Mouse (Mus musculus) kidney, postnatal 25 days (tissue): ENCODE measurements around the gene Clhc1.
"Not testable (repeated sequence)": the region's sequence is repeated elsewhere in the genome, so short reads cannot be mapped to it uniquely, and the experiment has no call there.

Experiments used
- DNase-seq, 2 experiments: peaks; one replicate each; pipeline ENCODE4 v3.0.0; 2021; ENCODE audit warnings: mixed read lengths in 2 of 2

Gene Clhc1

DNA sequence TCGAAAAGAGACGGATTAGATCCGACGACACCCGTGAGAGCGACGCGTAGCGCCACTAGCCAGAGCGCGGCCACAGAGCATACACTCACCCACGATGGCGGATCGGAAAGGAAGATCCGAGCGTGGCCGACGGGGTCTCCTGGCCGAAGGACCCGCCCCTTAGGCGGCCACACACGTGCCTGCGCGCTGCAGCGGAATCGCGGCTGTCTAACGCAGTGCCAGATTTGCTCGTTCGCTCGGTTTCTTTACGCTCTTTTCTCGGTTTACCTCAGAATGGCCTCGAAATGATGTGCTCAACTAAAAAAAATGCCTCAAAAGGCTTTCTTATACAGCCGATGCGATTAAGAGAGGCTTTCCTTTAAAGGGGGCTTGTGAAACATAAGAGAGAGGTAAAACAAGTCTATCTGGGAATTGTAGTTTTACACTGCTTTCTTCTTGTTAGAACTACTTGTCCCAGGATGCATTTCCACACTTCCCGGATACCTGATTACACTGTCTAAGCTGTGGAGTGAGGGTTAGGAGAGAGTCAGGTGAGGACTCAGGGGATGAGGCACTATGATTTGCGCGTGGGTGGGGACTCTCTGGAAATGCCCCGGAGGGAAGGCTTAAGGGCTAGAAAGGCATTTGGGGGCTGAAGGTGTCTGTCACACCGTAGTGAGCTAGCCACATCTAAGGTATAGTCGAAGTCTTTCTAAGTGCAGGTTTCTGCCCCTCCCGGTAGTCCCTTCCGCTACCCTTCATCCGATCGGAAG, at the start of gene Clhc1, which contains the start of gene Rps27a:
Clhc1 (plus strand) TSS at position 199 of the 752 bp plus-strand sequence.
Rps27a (minus strand) TSS at position 358 of the 752 bp plus-strand sequence.
- peak; percentile 95 for DNase-seq

DNA sequence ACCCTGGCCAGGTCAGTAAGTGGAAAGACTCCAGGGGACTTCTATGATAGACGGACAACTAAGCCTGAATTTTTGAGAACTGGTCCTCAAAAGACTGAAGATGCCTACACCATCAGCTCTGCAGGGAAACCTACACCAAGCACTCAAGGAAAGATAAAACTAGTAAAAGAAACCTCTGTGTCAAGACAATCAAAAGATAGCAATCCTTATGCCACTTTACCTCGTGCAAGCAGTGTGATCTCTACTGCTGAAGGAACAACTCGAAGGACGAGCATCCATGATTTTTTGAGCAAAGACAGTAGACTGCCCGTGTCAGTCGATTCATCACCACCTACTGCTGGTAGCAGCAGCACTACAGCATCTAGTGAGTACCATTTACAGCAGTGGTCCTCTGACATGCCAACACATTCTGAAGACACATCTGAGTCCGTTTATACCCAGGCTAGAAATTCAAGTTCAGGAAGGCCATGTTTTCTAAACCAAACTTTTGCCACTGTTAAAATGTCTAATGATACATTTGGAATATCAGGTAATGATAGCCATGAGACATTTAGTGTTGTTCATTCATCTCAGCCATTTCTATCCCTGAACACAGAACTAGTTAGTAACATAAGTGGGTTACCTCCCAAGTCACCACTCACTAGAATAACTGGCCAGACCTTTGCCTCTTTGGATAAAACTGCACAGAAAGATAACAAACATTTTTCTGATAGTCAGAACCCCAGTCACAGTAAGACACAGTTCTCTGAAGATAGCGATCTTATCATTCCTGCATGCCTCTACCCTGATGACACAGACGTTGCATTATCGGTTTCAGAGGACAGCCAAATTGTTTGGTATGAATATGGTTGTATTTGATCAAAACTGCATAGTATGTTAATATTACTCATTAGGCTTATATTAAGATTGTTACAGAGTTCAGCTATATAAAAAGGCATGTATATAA, 43.5 kb upstream of the Clhc1 start:
- DNase-seq: no peak

- DNase-seq: no peak
These were observed 42.7 kb upstream of the Clhc1 start for GRCm38 (mm10) chr11:29504899-29505625.

- no peak for DNase-seq
These were observed 38.3 kb upstream of the Clhc1 start for GRCm38 (mm10) chr11:29509421-29509820.

- no peak for DNase-seq
These were observed 34.8 kb upstream of the Clhc1 start for GRCm38 (mm10) chr11:29512818-29513535.

DNA sequence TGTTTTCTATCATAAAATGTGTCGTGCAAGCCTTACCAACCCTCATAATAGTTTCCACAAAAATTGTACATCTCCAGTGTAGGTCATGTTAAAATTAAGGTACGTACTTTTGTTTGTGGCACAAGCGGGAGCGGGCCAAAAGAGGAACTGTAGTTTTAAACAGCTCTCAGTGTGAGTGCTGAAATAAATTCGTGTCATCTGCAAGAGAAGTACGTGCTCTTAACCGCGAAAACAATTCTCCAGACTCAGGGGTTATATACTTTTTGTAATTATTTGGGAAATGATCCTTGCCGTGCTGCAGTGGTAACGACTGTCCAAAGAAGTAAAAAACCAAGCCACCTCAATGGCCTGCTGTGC, 33.4 kb upstream of the Clhc1 start:
- DNase-seq: no peak

DNA sequence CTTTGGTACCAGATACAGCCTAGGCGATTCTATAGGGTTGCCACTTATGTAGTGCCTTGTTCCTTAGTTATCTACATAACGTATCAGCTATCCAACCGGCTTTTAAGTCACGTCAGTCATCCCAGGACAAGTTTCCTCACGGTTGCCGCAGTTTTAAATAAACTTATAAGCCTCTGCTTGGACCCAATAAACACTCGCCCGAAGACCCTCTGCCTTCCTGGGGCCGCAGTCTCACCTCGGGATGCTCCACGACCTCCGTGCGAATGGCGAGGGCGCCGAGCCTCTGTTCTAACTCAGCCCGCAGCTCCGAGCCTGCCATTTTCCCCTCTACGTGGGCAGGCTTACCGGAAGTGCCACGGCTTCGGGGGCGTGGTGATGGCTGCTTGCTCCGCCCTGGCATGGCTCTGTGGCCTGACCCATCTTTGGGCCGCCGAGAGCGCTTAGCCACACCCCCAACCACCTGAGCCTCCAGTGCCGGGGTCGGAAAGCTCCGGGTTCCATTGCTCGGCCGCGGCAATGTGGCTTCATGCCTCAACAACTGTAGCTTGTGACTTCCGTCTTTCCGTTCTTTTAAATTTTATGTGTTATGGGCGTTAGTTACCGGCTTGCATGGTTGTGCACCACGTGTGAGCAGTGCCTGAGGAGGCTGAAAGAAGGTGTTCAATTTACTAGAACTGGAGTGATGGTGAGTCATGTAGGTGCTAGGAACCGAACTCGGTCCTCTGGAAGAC, 32.9 kb upstream of the Clhc1 start, which contains the start of gene Prorsd1:
Prorsd1 (minus strand) TSS at position 352 of the 731 bp plus-strand sequence.
- peak; percentile 94 to 96 for DNase-seq

DNA sequence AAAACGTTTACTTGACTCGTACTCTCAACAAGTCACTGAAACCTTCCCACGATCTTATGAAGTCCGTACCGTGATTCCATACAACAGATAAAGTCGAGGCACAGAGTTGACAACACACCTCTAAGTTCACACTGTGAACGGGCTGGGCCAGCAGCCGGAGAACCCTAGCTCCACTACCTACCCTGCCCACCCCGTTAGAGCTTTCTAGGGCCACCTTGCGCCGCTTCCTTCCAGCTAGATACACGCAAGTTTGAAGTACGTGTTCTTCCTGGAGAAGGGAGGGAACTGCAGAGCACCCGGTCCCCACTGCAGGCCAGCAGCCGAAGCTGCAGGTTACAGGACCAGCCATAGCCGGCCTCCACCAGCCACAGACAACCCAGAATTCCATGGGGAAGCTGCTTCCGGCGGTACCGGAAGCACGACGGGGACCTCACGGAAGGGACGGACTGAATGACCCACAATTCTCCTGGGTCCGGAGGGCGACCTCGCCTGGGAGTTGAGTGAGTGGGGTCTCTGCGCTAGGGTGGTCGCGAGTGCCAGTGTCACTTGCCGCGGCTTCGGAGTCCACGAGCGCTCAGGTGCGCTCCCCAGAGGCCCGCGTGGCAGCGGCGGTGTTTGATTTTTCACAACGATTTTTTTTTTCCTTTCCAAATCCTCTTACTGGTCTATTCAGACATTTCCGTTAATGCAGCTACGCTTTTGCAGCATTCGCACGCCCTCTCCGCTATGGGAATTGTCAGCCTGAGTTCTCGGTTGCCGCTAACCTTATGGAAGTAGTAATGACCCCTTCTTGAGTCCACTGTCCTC, 21.6 kb upstream of the Clhc1 start, which contains the start of gene Mtif2:
Mtif2 (plus strand) TSS at position 421 of the 807 bp plus-strand sequence.
- DNase-seq: peak; percentile 83 to 92

- no peak for DNase-seq
These were observed 9.5 kb upstream of the Clhc1 start for GRCm38 (mm10) chr11:29538201-29538600.

DNA sequence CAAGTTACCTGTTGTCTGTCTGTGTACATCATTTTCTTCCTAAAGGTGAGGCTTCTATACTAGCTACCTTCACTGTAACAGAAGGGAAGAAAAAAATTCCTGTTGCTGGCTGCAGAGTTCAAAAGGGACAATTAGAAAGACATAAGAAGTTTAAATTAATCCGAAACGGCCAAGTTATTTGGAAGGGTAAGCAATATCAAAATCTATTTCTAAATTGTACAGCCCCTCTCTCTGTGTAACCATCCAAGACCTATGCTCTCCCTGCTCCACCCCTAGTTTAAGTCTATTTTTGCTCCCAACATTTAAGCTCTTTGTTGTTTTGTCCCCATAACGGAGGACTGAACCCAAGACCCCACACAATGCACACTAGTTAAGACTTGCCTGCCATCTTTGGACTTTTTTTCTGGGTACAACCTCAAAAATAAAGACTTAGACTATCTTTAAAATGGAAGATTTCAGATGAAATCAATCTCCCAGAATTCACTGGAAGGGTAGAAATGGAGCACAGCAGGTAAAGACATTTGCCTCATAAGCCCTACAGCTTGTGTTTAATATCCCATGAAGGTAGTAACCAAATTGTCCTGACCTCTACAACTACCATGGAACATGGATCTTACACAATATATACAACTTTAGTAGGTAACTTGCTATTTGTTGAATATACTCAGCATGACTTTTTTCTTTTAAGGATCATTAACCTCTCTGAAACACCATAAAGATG, 3.4 kb upstream of the Clhc1 start:
- DNase-seq: no peak

- not testable (repeated sequence) for DNase-seq
These were observed 2.5 kb upstream of the Clhc1 start for GRCm38 (mm10) chr11:29545150-29545752.

DNA sequence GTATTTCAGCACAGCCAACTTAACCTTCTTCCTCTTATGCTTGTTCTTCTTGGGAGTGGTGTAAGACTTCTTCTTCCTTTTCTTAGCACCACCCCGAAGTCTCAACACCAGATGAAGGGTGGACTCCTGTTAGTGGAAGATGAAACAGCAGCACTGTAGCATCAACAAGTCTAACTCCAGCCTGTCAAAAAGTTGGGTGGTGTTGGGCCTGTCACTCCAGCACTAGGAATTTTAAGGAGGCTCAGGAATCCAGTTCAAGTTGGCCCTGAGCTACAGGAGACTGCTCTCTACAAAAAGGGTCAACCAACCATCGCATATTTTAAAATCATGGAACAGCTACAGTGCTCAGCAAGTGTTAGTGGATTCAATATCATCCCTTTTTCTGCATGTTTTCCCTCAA, 1.5 kb upstream of the Clhc1 start:
- not testable (repeated sequence) for DNase-seq

- DNase-seq: no peak
These were observed 988 bp upstream of the Clhc1 start for GRCm38 (mm10) chr11:29546762-29547161.

DNA sequence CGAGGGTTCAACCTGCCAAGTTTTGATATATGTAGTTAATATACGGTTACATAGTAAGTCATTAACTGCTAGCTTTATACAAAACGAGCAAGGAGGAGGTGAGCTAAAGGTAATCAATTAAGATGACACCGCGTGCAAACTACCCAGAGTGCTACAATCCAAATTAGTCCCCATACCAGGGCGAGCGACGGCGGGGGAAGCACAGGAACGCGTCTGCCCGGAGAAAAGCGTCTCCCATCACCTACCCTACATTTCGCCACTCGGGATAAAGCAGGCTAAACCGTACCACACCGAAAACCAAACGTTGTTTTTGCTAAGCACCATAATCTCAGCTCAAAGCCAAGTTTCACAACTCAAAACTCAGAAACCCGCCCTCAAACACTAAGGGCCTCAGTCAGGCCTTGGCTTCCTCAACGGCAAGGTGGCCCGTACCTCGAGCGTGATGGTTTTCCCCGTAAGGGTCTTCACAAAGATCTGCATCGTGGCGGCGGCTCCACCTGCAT, 450 bp upstream of the Clhc1 start:
- no peak for DNase-seq

DNA sequence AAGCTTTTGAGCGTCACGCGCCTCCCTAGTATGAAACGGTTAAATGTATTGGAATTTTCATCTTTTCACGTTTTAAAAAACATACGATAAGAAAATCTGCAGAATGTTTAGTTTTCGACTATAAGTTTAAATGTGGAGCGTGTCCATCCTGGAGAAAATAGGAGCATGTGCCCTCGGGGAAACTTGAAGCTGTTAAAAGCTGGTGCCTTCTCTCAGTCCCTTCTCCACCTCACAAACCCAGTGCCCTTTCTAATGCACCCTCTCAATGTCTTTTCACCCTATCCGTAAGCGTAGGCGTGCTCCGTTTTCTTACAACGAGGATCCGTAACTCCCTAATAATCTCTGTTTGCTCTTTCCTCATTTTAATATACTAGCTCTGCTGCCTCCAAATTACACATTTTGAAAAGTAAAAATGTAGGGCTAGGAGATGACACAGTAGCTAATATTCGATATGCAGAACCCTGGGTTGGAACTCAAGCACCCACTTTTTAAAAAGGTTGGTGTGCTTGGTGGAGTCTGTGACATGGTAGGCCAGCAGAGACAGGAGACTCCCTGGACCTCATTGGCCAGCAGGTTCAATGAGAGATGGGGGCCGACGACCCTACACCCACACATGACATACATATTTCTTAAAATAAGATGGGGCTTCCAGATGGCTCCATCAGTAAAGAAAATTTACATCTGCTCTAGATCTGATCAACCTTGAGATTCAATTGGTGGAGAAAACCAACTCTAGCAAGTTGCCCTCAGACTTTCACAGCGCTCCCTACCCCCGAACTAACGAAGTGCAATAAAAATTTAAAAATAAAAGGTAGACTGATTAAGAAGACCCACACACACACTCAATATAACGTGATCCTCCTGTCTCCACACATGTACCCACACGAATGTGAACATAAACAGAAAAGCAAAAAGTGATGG, 1.0 kb downstream of the Clhc1 start:
- DNase-seq: no peak

DNA sequence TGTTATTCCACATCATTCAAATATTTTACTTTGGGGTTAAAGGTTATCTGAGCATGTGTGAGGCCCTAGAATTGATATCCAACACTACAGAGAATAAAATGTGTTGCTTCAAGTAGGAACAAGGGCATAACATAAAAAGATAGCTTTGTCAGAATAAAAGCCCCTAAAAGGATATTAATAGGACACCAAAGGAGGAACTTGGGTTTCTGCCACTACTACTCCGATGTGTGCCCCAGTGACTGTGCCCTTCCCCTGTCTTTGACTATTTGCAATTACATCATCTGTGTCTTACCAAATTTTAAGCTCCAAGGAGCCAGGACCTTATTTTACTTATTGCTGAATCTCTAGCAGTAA, 1.7 kb downstream of the Clhc1 start:
- DNase-seq: no peak

DNA sequence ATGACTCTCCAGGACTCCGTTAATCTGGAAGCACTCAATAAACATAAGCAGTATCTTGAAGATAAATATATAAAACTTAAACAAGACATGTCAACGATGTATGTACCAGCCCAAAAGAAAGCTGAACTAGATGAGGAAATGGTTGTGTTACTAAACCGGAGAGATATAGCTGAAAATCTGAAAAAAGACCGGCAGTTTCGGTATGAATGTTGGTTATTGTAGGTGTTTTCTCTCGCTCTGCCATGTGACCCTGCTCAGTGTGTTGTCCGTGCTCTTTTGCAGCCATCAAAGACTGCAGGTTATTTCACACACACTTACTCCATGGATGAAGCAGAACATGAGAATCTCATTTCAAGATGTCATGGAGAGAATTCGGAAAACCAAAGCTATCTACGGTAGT, 12.7 kb downstream of the Clhc1 start:
- no peak for DNase-seq

GRCm38 (mm10) chr11:29560990-29561389, 13.2 kb downstream of the Clhc1 start:
- DNase-seq: no peak
